Mouse (Mus musculus): ENCODE data around the gene Galnt14.

- no peak for TF ChIP-seq CTCF (IDR thresholded peaks at IDR 0.05; ENCODE audit: low read depth, low read length)
- TF ChIP-seq EP300 (IDR thresholded peaks at IDR 0.05; ENCODE audit: insufficient read depth, low read depth, low read length): no peak
Observed at GRCm38 (mm10) chr17:73668996-73669395, 41.3 kb downstream of the Galnt14 start.
